Mouse (Mus musculus) R1 (cell line): ENCODE data around the gene Klhl7.

Experiments
- DNase-seq: peaks from one replicate; pipeline ENCODE4 v3.0.0-alpha.2; 2018; ENCODE audit warnings: low read depth, low spot score

Klhl7 gene

DNA sequence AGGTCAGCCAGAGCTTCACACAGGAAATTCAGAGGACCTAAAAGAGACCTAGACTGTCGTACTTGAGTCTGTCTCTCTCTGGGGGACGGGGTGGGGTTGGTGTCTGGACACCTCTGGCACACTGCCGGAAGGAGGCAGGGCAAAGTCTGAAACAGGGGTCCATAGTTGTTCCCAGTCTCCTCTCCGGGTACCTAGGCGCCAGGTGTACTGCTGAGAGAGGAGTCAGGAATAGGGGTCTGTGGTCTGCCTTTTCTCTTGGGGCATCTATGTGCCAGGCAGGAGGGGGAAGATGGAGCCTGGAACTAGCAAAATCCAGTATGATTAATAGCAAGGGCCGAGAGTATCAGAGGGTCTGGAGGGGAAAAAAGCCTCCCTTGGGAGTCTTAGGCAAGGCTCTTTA lies 5.0 kb upstream of the Klhl7 start:
- DNase-seq: no peak

DNA sequence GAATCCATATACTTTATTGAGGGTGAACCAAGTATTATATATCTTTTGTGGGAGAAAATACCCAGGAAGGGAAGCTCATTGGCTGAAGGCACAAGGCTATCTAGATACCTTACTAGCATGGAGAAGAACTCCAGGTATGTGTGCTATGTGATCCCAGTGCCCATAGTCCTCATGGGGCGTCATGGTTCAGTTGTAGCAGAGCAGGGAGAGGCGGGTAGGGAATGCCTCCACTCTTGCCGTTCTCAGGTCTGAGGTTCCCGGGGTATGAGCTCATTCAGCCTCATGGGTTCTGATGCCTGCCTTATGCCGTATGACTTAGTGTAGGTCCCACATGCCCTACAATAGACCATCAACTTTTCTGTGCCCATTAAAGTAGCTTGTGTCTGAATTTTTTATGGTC lies 4.5 kb upstream of the Klhl7 start:
- DNase-seq: no peak

DNA sequence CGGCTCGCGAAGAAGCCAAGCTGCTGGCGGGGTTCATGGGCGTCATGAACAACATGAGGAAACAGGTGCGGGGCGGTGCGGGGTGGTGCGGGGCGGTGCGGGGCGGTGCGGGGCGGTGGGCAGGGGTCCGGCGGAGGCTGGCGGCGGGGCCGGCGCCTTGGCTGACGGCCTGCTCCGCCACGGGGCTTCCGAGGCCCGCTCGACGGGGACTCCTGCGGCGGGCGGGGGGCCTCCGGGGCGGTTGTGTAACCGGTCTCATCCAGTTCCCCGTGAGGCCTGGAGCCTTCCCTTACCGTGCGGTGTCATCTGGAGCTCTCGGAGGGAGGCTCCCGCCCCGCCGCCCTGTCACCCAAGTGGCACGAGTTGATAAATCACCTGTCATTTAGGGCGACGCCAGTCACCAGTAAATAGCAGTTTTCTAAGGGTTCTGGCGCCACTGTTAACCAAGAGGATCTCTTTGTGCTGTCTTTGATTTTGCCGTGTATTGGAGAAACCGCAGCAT lies 456 bp downstream of the Klhl7 start:
- DNase-seq: peak; percentile 46

DNA sequence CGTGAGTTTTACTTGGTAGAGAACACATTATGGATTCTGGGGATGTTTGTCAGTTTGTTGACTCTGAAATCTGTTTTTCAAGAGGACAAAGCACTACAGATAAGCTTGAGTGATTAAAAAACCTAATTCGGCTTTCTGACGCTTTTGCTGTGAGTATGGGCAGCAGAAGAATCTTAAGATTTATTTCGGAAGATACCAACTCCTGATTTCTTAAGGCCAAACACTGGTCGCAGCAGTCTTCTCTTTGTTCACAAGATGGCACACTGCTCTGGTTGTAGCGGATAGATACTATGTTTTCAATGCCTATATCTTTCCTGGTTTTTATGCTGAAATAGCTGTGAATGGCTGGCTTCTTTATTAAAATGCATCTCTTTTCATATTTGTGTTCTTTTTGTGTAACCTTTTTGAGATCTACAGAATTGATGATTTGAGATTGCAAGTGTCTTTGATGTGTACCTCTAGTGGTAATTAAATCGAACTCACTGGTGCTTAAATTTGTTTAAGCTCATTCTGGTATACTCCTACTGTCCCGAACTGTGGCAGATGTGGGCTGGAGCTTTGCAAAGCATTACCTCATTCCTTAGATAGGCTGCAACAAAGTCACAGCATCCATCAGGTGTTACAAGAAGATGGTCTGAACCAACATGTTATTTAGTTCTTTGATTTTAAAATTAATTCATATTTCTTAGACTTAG lies 1.2 kb downstream of the Klhl7 start:
- peak; percentile 13 for DNase-seq

DNA sequence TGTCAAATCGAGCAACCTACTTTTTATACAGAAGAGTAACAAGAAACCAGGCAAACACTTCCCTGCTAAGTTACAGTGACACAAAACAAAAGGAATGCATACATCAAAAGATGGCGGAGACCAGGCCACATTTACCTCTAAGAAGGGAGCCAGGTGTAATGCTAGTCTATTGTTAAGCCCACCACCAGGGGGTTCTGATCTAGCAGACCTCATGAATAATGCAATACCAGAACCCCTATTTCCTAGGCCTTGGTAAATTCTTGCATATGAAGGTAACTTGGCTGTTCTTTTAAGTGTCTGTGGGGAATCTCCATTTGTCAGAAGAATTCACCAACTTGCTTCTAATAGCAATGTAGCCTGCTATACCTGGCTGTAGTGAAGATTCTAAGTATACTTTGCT lies 2.8 kb downstream of the Klhl7 start:
- DNase-seq: peak; percentile 95

DNA sequence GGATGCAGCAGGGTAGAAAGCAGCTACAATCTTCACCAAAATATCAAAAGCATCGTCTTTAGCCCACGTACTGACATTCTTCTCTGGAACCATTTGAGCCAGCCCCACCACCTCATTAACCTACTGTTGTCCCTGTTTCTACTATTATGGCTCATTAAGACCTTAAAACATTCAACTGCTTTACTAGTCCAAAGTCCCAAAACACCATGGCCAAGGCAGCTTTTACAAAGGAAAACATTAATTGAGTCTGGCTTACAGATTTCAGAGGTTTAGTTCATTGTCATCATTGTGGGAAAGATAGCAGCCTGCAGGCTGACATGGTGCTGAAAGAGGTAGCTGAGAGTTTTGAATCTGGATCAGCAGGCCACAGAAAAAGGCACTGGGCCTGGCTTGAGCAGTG lies 3.4 kb downstream of the Klhl7 start:
- DNase-seq: no peak

DNA sequence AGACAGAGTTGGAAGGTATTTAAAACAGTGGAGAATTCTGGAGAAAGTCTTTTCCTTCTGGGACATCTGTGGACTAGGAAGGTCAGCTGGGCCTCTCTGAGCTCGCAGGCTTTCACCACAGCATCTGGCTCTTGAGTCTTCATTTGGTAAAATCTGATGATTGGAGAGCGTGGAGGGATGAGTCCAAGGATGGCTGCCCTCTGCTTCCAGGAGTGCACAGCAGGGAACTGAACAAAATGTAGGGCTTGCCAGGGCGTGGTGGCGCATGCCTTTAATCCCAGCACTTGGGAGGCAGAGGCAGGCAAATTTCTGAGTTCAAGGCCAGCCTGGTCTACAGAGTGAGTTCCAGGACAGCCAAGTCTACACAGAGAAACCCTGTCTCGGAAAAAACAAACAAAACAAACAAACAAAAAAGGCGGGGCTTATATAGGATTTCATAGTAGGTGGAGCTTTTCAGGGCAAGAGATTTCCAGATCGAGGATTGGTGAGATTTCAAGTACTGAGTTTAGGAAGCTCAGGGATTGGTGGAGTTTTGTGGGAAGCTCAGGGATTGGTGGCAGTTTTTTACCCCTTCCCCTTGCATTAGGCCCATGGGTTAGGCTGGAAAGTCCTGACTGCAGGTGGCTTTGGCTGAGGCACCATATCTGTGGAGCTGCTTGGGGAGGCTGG lies 6.8 kb downstream of the Klhl7 start:
- peak; percentile 91 for DNase-seq

DNA sequence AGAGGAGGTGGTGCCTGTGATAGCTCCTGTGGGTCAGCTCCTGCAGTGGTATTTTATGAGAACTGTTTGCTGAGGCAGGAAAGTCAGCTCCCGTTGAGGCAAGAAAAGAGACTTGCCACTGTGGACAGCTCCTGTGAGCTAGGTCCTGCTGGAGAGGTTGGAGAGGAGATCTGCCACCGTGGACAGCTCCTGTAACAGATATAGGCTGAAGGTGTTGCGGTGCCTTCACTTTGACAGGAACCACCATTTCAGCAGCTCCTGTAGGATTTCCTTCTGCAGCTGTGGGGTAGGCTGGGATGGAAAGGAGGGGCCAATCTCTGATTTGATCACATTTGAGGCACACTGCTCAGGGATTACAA lies 7.3 kb downstream of the Klhl7 start:
- DNase-seq: no peak

DNA sequence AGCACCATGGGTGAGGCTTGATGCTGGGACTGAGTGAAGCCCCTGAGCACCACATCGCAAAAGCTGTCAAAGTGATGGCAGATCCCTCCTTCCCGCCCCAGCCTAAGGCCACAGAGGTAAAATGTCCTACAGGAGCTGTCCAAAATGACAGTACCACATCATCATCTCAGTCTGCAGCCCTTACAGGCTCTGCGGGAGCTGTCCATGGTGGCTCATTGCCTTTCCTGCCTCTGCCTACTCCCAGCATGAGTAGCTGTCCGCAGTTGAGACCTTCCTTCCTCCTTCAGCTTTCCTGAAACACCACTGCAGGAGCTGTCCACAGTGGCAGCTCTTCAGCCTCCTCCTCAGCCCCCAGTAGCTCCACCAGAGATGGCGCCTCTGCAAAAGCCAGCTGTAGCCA lies 9.7 kb downstream of the Klhl7 start:
- DNase-seq: peak; percentile 83

DNA sequence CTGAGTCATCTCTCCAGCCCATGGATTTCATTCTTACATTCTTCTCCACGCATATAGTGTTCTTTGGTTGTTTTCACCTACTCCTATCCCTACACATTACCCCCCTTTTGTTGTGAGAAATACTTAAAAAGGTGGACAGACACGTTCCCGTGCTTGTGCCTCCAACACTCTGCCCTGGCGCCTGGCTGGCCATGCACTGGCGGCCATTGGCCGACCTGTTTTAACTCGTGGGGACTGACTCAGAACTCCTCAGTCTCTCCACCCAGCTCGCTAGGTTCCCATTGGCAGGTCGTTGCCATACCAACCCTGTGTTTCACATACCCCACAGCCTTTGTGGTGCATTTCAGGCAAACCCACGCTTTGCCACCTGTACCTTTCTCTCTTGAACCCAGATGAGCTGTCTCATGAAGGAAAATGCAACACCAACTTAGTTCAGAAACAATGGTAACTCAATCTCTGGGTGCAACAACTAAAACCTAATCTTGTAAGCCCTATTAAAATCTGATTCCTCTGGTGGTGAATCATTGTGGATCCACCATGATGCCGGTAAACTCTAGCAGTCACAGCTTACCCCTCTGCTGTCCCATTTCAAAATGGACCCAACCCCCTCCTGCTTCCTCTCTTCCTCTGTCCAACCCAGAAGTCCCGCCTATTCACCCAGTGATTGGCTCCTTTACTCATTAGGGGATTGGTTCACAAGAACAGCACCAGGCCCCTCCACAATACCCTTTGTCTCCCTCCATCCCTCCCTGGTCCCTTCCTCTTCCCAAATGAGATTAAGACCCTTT lies 11.9 kb downstream of the Klhl7 start:
- peak; percentile 27 for DNase-seq

DNA sequence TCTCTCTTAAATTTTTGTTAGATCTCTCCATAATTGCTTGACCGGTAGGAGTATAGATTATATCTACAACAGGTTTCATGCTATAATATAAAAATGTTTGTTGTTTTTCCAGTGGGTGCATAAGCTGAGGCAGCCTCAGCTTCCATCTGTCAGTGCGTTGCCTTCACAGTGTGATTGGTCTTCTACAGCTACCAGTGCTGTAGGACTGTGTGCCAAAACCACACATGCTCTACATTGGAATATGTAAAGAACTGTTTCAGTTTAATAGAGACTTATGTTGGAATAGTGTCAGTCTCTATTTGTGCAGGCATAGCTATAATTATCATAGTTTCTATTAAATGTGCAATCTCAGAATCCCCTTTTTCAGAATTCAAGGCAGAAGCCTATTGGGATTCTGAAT lies 21.8 kb downstream of the Klhl7 start:
- DNase-seq: no peak

DNA sequence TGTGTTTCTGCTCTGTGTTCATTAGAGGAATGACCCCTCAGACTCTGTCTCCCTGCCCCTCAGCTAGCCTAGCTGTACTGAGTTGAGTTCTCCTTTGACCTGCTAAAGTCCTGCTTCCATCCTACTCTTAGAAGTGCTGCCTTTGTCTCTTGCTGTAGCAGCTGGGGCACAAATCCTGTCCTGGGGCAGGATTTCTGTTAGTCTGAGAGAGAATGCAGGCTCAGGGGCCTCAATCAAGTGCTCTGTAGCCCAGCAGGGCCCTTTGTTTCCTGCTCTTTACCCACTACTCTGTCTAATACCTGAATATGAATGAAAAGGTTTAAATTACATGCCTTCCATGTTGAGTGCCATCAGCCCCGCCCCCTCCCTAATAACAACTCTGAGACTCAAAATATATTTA lies 23.8 kb downstream of the Klhl7 start:
- peak; percentile 60 for DNase-seq

DNA sequence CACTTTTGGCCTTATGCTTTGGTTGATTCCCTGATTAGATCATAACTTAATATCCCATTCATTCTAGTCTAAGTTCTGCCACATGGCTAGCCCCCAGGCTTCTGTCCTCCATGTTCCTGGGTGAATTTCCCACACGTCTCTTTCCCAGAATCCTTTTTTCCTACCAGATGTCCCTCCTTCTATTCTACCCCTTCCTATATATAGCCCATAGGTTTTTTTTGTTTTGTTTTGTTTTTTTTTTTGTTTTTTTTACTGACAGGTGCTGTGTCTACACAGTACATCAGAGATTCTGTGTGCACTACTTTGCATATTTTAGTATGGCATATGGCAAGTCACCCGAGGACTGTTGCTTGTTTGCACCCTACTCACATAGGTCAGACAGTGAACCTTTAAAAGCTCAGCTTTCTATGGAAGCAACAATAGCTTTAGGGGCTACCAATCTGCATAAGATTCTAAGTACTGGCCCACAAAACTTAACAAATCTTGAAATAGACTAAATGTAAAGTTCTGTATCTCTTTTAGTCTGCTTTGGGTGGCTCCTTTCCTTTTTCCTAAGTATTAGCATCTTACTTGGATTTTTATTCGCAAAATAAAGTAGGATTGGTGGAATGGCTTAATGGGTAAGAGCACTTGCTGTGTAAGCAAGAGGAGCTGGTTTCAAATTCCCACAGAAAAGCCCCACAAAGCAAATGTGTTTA lies 24.3 kb downstream of the Klhl7 start:
- no peak for DNase-seq

DNA sequence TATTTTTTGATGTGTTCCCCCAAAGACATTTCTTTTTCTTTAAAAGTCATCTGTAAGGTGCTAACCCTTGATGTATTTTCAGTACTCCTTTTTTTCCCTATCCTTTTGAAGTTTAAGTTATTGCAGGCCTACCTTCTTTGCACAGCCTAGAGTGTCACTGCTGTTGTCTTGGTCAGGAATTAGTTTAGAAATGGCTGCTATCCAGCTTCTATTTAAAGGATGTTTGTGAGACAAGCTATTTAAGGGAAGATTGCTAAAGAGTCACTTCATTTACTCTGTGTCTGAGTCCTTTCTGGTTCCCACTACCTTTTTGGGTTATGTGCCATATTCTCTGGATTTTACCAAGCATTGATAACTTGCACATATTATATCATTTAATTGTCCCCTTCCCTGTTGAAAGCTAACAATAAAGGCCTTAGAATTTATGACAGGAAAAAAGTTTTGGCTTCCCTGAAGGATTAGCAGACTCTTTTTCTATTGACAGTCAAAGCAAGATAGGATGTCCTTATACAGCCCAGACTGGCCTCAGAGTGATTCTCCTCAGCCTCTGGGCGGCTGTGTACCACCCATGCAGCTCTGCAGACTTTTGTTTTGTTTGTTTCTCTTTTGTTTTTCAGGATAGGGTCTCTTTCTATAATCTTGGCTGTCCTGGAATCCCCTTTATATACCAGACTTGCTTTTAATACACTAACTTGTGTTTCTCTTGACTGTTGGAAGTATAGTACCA lies 25.7 kb downstream of the Klhl7 start:
- no peak for DNase-seq

DNA sequence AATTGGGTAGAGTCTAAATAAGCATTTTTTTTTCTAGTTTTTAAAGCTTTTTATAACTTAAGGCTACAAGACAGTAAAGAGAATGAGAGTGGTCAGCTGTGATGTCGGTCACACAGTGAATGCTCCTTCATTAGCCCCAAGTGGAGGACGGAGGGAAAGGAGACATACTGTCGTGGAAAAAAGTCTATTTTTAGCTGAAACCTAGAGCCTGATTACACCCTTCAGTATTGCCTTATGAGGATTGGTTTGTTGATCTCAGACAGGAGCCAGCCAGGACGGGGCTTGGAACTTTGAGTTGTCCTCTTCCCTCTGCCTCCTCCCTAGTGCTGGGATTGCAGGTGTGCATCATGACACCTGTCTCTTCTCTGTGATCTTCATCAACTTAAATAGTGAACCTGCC lies 26.6 kb downstream of the Klhl7 start:
- DNase-seq: no peak

DNA sequence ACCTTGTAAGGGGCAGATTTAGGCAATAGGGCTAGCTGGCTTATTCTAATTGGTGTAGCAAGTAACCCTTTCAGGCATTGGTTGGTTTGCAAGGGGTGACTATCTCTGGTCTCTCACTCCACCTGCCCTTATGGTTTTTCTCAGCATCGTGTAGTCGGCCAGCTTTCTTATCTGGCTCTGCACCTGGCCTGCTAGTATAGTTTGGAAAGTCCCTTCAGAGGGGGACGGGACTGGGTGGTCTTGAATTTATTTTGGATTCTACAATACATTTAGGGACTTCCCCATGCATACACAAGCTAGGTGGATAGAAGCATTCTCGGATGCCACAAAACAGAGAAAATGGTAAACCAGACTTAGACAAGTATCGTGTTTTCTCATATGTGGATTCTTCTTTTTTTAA lies 46.6 kb downstream of the Klhl7 start:
- no peak for DNase-seq

DNA sequence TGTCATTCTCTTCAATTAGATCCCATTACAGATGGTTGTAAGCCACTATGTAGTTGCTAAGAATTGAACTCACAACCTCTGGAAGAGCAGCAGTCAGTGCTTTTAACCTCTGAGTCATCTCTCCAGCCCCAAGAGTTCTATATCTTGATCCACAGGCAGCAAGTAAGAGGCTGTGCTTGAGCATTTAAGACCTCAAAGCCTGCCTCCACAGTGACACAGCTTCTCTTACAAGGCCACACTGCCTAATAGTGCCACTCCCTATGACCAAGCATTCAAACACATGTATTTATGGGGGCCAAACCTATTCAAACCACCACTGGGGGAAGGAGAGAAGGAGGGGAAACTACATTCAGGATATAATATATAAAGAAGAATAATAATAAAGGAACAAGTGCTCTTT lies 51.8 kb downstream of the Klhl7 start:
- DNase-seq: no peak

DNA sequence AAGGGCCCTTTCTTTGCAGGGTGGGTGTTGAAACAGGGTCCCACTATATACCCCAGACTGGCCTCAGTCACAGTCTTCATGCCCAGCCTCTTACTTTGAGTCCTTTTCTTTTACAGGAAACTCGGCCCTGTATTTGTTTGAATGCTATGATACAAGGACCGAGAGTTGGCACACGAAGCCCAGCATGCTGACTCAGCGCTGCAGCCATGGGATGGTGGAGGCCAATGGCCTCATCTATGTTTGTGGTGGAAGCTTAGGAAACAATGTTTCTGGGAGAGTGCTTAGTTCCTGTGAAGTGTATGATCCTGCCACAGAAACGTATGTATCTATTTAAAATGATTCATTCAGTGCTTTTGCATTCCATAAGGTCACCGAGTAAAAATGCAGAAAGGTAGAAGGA lies 56.4 kb downstream of the Klhl7 start:
- no peak for DNase-seq

DNA sequence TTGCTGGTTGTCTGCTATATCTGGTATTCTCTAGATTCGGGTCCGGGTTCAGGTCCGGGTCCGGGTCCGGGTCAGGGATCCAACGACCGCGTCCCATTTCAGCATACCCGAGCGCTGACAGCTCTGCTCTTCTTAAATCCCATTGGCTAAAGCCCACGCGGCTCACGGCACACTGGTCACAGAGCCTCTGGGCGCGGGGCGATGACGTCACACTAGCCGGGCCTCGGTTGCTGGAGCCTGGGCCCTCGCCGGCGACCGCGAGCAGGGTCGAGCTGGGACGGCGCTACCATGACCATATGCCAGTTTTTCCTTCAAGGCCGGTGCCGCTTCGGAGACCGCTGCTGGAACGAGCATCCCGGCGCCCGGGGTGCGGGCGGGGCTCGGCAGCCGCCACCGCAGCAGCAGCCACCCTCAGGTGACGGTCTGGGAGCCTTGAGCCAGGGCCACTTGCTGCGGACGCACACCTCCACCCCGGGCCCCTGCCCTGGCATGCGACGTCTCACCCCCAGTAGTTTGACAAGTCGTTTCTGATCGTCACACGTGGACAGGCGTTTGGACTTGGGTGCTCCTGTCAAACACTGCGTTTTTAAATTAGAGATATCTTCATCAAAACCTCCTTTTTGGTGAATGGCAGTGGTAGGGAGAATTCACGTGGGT lies 64.5 kb downstream of the Klhl7 start, which contains the start of gene Nupl2:
Nupl2 (plus strand) TSS at position 175 of the 657 bp plus-strand sequence.
- peak; percentile 97 for DNase-seq

DNA sequence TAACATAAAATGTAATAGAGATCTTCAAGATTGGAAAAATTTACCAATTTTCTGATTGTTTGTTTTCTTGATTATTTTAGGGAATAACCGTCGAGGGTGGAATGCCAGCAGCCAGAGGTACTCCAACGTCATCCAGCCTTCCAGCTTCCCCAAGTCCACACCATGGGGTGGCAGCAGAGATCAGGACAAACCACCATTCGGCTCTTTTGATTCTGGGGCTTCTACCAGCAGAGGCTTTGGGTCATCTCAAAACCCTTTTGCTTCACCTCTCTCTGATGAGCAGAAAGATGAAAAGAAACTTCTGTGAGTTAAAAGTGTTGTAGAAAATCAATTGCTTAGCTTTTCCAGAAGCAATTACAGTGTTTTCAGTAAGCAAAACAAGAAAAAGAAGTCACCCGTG lies 66.9 kb downstream of the Klhl7 start:
- peak; percentile 72 for DNase-seq

DNA sequence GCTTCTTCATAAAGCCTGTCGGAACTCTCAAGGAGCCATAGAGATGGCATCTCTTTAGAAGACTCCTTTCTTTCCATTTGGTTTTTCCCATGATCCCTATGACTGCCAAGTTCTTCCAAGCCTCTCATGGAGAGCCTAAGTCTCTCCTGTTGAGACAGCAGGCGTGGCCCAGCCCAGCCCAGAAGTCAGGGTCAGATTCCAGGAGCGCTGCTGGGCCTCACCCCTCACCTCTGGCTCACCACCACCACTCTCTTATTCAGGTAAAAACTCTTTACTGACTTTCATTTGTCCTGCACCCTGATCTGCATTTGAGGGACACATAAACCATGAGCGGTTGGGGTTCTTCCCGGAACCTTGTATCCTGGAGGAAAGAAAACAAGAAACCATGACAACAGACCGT lies 69.5 kb downstream of the Klhl7 start:
- DNase-seq: peak; percentile 93
